Mouse (Mus musculus): ENCODE results near the gene Rab11a. TPM values are rescaled to one million over a fixed set of nuclear protein-coding genes. Genes with fewer than 3 reads are reported as not detected.
A peak's percentile ranks its signal among the peaks of the same experiment; 100 is the strongest.
"Not testable (repeated sequence)": the region's sequence is repeated elsewhere in the genome, so short reads cannot be mapped to it uniquely, and the experiment has no call there.

Gene Rab11a
- total RNA-seq, 2 experiments from 2014 or later, result 296 to 301 TPM

DNA sequence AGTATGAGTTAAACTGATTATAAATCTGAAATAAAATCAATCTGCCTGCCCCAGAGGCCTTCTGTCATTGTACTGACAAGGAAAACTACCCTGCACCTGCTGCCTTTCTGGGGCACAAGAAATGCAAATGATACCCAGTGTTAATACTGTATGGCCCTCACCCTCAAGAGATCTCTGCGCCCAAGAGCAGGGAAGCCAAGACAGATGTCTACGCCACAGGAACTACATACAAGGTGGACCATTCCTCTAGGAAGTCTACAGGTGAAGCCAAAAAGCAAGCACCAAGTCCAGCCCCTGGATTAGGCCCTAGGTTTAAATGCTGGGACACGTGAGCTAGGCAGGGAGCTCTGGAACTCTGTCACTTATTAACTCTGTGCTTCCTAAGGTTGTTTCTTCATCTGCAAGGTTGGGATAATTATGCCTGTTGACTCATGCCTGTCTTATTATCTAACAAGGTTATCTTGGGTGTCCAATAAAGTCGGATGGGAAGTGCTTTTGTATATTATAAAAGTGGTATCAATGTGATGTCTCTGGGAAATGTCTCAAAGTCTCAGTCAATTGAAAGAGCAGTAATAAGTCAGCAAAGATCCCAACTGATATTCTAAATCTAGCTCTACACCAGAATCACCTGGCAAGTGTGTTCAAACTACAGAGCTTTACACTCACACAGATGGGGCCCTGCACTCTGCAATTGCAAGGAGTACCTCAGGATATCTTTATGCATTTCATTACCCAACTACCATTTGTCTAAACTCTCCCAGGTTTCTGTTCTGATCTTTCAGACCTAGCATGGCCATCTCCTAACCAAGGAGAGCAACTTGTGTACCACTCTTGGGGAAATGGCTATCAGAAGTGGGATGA, 36.9 kb downstream of the Rab11a start:
- intact Hi-C loops (cut with DNase I), result no loop called here
- no peak for DNase-seq (ENCODE audit: low spot score in 2 of 2)

DNA sequence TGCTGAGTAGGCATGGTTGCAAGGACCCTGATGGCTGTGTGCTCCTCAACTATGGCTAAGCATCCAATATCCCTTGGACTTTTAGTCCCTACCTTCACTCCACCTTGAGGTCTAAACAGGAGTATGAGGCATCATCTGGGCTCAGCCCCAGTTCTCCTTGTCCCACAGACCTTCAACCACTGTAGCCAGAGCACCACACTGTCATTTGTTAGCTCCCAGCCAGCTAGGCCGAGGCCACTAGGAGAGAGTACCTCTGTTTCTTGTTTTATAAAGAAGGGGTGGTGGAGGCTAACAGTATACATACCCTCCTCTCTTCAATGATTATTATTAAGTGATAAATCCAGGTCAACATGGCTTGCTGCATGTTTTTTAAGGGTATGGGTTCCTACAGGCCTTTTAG, 39.0 kb downstream of the Rab11a start:
- intact Hi-C loops (cut with DNase I), result no loop called here

DNA sequence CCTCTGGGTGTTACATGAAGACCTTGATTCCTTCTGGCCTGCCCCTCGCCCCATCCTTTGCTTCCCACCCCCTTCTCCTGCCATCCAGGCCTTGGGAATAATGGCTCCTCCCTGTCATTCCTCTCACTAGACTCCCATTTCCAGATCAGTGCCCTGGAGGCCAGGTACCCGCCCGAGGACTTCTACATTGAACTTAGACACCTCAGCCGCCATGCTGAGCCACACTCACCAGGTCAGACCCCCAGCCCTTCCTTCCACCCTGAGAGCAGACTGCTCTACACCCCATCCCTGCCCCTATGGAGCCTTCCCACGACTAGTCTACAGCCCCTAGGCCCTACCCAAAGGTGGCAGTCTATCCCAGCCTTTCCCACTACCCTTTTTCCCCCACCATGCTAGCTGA, 39.9 kb downstream of the Rab11a start:
- intact Hi-C loops (cut with DNase I), result no loop called here
- DNase-seq (ENCODE audit: low spot score in 2 of 2), result no peak

More for the DNA sequence above, 39.0 kb downstream of the Rab11a start:
- DNase-seq (ENCODE audit: low spot score in 2 of 2), result no peak

DNA sequence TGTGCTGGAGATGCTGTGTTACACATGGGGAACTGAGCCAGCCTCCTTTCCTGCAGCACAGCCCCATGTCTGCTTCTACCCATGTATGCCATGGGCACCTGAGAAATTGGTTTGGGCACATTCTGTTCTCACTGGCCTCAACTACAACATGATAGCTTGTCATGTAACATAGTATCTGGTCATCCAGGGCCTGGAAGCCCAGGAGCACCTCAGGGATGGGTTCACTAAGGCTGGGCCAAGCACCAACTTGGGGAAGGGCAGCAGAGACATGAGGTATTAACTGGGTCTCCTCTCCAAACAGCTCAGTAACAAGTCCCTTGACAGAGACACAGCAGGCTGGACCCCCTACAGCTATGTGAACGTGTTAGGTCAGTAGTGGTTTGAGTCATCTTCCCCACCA, 40.6 kb downstream of the Rab11a start:
- intact Hi-C loops (cut with DNase I), result no loop called here
- no peak for DNase-seq (ENCODE audit: low spot score in 2 of 2)

DNA sequence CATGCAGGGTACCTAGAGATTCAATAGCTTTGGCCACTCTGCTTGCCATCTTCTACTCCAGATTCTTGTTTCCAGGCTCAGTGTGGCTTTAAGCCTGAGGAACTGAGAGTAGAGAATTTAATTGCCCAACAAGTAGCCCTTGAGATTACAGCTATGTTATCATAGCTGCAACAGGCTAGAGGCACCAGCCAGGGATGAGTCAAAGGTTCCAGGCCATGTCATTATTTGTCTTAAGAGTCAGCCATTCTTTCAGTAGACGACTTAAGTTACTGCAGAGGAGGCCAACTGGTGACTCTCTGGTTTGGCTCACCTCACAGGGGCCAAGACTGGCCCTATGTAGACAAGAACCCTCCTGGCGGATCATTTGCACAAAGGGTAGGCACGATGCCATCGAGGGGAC, 41.2 kb downstream of the Rab11a start:
- intact Hi-C loops (cut with DNase I), result no loop called here
- no peak for DNase-seq (ENCODE audit: low spot score in 2 of 2)

DNA sequence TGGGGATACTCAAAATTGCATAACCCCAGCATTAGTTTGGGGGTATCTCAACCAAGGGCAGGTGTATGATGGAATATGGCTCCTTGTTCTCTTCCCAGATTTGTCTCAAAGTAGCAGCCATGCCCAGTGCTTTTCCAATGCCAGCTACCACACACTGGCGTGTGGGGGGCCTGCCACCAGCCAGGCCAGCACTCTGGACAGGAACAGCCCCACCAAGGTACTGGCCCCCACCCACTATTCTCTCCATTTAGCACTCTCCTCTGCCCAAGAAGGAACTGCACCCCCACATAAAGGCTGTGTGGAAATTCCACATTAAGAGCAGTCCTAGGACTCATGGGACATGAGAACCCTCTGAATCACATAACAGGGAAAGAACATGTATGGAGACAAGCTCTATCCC, 42.3 kb downstream of the Rab11a start:
- intact Hi-C loops (cut with DNase I), result no loop called here
- no peak for DNase-seq (ENCODE audit: low spot score in 2 of 2)

DNA sequence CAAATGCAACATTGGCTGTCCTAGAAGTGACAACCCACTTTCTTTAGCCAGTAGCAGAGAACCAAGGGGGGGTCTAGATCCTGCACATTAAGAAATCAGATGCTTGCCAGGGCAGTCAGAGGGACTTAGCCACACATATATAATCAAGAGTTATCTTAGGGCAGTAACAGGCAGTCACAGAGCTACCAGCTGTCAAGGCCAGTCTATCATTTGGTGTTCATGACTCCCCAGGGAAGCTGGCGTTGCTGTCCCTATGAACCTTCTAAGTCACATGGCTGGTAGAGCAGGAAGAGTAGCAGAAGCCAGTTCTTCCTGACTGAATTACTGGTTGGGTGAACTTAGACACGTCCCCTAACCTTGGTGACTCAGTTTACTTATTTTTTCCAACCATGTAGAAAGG, 44.5 kb downstream of the Rab11a start:
- intact Hi-C loops (cut with DNase I), result no loop called here
- no peak for DNase-seq (ENCODE audit: low spot score in 2 of 2)

DNA sequence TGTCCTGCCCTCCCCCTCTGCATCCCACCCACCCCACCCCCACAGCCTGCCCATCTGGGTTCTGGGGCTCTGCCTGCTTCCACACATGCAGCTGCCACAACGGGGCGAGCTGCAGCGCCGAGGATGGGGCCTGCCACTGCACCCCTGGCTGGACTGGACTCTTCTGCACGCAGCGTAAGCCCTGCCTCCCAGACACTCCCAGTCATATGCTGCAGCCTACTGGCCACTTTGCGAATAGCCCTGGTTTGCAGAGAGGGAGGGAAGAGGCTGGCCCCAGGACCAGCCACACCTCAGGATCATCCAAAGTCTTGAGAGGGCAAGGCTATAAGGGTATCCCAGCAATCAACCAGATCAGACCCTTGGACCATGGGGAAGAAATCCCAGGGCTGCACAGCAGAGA, 46.4 kb downstream of the Rab11a start:
- peak; percentile 49 to 72 for DNase-seq (ENCODE audit: low spot score in 2 of 2)
- intact Hi-C loops (cut with DNase I), result loop anchor here (2.0 kb wide), 1 partner anchor 342 kb away; no protein-coding TSS in a partner anchor

DNA sequence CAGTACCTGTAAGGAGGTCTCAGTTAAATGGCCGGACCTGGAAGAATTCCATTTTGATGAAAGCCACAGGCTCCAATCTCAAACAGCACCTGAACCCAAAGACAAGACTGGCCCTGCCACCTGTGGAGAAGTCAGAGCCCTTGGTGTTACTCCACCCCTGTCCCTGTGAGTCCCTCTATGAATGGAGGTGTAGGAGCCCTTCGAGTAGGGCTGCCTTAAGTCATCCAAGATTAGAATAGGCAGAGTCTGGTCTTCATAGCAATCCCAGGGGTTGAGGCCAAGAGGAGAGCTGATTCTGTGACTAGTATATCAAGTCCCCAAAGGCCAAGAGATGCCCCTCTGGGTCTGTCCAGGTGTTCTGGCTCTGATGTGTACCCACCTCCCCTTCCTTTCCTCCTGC, 46.8 kb downstream of the Rab11a start:
- intact Hi-C loops (cut with DNase I), result loop anchor here (2.0 kb wide), 1 partner anchor 342 kb away; no protein-coding TSS in a partner anchor
- DNase-seq (ENCODE audit: low spot score in 2 of 2), result no peak

DNA sequence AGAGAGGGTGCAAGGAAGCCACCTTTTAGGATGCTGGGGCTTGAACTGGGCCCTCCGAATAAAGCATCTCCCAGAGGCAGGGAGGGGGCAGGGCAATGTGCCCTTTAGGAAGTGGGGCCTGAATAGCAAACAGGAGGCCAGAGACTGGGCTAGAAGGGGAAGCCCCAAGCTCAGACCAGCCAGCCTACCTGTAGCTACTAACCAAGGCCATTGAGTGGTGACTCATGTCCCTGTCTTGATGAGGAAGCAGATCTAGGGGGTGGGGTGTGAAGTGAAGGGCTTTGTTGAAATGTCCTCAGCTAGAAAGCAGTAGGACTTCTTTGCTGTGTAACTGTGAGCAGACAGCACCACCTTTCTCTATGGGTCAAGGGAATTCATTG, 49.6 kb downstream of the Rab11a start:
- intact Hi-C loops (cut with DNase I), result no loop called here
- no peak for DNase-seq (ENCODE audit: low spot score in 2 of 2)

DNA sequence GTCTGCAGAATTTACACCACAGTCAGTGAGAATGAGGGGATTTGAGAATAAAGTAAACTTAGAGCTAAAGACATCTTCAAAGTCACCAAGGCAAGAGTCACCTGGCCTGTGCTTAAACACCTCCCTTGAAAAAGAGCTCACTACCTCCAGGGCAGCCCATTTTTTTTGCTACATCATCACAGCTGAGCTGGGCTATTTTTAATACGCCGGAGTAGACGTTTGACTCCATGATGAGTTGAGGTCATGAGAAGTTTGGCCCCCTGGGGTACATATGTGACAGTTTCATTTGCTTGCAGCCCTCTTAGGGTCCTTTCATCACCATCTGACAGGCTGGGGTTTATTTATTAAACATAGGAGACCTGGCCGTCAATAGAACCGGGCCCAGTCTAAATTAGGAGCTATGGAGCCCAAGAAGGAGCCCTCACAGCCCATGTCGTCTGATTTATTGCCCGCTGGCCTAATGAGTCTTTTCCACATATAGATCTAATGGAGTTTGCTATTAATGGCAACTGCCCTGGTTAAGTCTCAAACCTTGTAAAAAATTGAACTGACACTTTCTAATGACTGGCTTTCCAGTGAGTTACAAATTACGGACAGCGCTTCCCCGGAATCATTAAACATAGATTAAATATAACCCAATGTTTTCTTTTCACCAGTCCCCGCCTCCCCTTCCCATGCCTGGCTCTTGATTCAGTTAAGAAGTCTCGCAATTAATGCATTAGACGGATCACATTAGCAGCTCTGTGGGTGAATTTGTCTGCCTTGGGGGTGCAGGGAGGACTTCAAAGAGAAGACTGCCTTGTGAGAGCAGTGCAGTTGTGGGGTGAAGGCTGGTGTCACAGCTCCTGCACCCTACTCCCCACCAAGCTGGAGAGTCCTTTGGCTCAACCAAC, 50.2 kb downstream of the Rab11a start:
- intact Hi-C loops (cut with DNase I), result no loop called here
- no peak for DNase-seq (ENCODE audit: low spot score in 2 of 2)

DNA sequence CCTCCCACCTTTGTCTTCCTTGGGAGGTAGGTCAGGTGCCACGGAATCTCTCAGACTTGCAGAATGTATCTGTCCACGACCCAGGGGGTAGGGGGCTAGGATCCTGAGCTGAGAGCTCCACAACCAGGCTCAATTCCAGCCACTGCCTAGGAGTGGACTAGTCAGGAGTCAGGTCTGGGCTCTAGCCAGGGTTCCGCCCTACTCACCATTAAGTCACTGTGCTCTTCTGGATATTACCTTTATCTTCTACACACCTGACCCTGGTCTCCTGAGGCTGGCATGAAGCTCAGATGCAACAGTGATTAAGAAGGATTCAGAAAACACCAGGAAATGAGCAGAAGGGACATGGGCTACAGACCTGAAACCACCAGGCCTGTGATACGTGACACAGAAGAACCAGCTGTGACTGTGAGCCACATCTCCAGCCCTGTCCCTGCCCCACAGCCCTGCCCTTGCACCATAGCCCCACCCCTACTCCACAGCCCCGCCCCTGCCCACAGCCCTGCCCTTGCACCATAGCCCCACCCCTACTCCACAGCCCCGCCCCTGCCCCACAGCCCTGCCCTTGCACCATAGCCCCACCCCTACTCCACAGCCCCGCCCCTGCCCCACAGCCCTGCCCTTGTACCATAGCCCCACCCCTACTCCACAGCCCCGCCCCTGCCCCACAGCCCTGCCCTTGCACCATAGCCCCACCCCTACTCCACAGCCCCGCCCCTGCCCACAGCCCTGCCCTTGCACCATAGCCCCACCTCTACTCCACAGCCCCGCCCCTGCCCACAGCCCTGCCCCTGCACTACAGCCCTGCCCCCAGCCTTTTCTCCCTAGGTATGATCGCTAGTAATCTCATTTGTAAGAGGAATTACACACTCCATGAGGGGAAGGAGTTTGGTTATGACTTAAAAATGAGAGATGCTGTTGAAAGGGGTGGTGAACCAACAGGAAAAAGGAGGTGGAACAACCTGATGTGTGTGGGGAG, 65.9 kb downstream of the Rab11a start:
- DNase-seq (ENCODE audit: low spot score in 2 of 2); intact Hi-C loops (cut with DNase I): not testable (repeated sequence)

DNA sequence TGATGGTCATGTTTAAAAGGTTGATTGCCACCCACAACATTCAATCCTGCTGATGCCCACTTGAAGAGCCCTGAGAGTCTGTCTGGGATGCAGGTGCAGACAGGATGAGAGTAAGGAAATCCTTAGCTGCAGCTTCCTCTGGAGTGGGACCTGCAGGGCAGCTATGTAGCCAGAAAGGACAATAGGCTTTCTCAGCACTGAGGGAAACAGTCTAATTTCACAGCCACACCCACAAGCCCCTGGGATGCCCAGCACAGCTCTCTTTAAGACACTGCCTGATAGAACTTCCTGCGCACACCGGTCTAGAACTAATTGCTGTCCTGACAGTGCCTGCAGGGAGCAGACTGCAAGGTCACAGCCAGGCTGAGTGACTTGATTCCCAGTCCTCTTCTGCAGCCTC, 69.6 kb downstream of the Rab11a start:
- intact Hi-C loops (cut with DNase I), result no loop called here
- no peak for DNase-seq (ENCODE audit: low spot score in 2 of 2)

DNA sequence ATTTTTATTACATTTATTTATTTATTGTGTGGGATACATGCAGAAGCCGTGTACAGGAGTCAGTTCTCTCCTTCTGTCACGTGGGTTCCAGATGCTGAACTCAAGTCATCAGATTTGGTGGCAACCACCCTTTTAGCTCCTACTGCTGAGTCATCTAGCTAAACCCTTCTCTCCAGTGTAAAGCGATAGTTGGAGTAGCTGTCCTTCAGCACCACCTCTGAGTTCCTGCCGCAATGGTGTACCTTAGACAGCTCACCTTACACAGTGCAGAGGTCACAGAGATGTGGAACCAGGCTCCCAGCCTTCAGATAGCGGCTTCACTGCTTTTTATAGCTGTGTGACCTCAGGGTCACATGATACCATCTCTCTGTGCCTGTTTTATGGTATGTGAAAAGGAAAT, 70.0 kb downstream of the Rab11a start:
- intact Hi-C loops (cut with DNase I), result no loop called here
- DNase-seq (ENCODE audit: low spot score in 2 of 2), result no peak

DNA sequence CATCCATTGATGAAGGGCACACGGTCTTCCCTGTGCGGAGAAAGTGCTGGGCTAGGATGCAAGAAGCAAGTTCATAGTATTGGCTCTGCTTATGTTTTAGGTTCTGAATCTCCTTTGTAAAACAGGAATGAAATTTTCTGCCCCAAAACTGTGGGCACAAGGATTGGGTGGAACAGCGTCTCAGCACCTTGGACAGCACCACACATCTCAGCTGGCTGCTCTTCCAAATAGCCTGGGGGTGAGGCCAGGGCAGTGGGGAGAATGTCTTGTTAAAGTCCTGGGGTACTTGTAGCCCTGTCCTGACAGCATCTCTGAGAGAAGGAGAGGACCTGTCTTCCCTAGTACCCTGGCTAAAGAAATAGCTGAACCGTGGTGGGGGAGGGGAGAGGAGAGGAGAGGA, 71.0 kb downstream of the Rab11a start:
- intact Hi-C loops (cut with DNase I), result no loop called here
- DNase-seq (ENCODE audit: low spot score in 2 of 2), result no peak

Small RNAs within 50 kb of the gene (microRNA-seq; reads per million reads assigned to microRNA genes)
- gene Gm47308, result 0 reads per million in 2 experiments

Other genes with a start within 250 kb of the Rab11a start
- 10 to 100 TPM; 61.8 to 68.9 TPM for gene Dennd4a, start 73.6 kb upstream of the Rab11a start, total RNA-seq (2021)
- under 1 TPM; 0.15 to 0.26 TPM for gene Slc24a1, start 213.8 kb upstream of the Rab11a start, total RNA-seq (2021)
- 10 to 100 TPM; 21.5 to 21.8 TPM for gene Ints14, start 223.1 kb upstream of the Rab11a start, total RNA-seq (2021)